Mouse (Mus musculus) layer of hippocampus, adult 18-20 months (tissue): ENCODE data around the gene Olfr1512. TPM values are rescaled to one million over a fixed set of nuclear protein-coding genes. Genes with fewer than 3 reads are reported as not detected.

Experiments
- total RNA-seq, 2 experiments: library from RNA; stranded (reverse); gene quantifications; 2 replicates each; pipeline ENCODE4 v1.2.3; 2021

The Olfr1512 gene
- total RNA-seq, 2 experiments from 2014 or later, result not detected

Other genes with a start within 250 kb of the Olfr1512 start
- gene Supt16, start 181.8 kb downstream of the Olfr1512 start, total RNA-seq, result 10 to 100 TPM; 50.6 to 54.8 TPM
- 100 to 1,000 TPM; 109 to 117 TPM for gene Chd8, start 121.4 kb downstream of the Olfr1512 start, total RNA-seq
- gene Tox4, start 100.0 kb downstream of the Olfr1512 start, total RNA-seq, result 10 to 100 TPM; 58.4 to 67.1 TPM
- 10 to 100 TPM; 35.0 to 37.3 TPM for gene Rab2b, start 99.6 kb downstream of the Olfr1512 start, total RNA-seq
- gene Mettl3, start 74.0 kb downstream of the Olfr1512 start, total RNA-seq, result 10 to 100 TPM; 39.2 to 43.1 TPM
- gene Sall2, start 50.4 kb downstream of the Olfr1512 start, total RNA-seq, result 10 to 100 TPM; 45.0 to 48.4 TPM
- not detected for gene Olfr1513, start 22.8 kb downstream of the Olfr1512 start, total RNA-seq
- not detected for gene Olfr1511, start 18.2 kb upstream of the Olfr1512 start, total RNA-seq
- gene Olfr1510, start 35.2 kb upstream of the Olfr1512 start, total RNA-seq, result not detected
- gene Olfr1509, start 63.8 kb upstream of the Olfr1512 start, total RNA-seq, result not detected
- not detected for gene Olfr1508, start 88.3 kb upstream of the Olfr1512 start, total RNA-seq
- under 1 TPM in 1 of 2 experiments, not detected in 1; 0.45 TPM for gene Olfr1507, start 116.6 kb upstream of the Olfr1512 start, total RNA-seq